Mouse (Mus musculus) retina, adult 2 months (tissue): ENCODE measurements around the gene Pde4dip.

Experiments used
- DNase-seq: peaks from one replicate; pipeline ENCODE4 v3.0.0-alpha.2; 2012; ENCODE audit warnings: low read depth, low spot score

The Pde4dip gene

GRCm38 (mm10) chr3:97649022-97649421 is 239.5 kb downstream of the Pde4dip start:
- DNase-seq = no peak

GRCm38 (mm10) chr3:97648518-97648917 is 240.0 kb downstream of the Pde4dip start:
- no peak for DNase-seq

GRCm38 (mm10) chr3:97642001-97642400 is 246.5 kb downstream of the Pde4dip start:
- no peak for DNase-seq

GRCm38 (mm10) chr3:97641396-97641795 is 247.1 kb downstream of the Pde4dip start:
- no peak for DNase-seq
